Mouse (Mus musculus): ENCODE measurements around the gene Fam83d. TPM values are rescaled to one million over a fixed set of nuclear protein-coding genes. Genes with fewer than 3 reads are reported as not detected.
"Not testable (repeated sequence)": the region's sequence is repeated elsewhere in the genome, so short reads cannot be mapped to it uniquely, and the experiment has no call there.

Gene Fam83d
- polyA plus RNA-seq, 1 experiment: 2.2 TPM

- H3K27ac ChIP-seq (ENCODE audit: insufficient read depth, low read length): peak overlapping the region; percentile 39
- TF ChIP-seq POLR2A (IDR thresholded peaks at IDR 0.05; ENCODE audit: extremely low read depth, insufficient read depth, low read length) (no peak), CTCF (IDR thresholded peaks at IDR 0.05; ENCODE audit: extremely low read depth, insufficient read depth, low read length) (no peak)
- no peak overlapping the region for H3K4me3 ChIP-seq (ENCODE audit: insufficient read depth, low read length)
- peaks cover 21% of the 10 kb centered on the region for H3K4me1 ChIP-seq (ENCODE audit: control insufficient read depth, insufficient read depth, low read length)
Observed at GRCm38 (mm10) chr2:158730896-158731295, 37.0 kb upstream of the Fam83d start.

GRCm38 (mm10) chr2:158732521-158732920 lies 35.4 kb upstream of the Fam83d start:
- TF ChIP-seq CTCF (IDR thresholded peaks at IDR 0.05; ENCODE audit: extremely low read depth, insufficient read depth, low read length) (no peak), POLR2A (IDR thresholded peaks at IDR 0.05; ENCODE audit: extremely low read depth, insufficient read depth, low read length) (no peak)
- peak overlapping the region; percentile 62 for H3K27ac ChIP-seq (ENCODE audit: insufficient read depth, low read length)
- H3K4me3 ChIP-seq (ENCODE audit: insufficient read depth, low read length): no peak overlapping the region
- peaks cover 17% of the 10 kb centered on the region for H3K4me1 ChIP-seq (ENCODE audit: control insufficient read depth, insufficient read depth, low read length)

GRCm38 (mm10) chr2:158733136-158733535 lies 34.8 kb upstream of the Fam83d start:
- Histone ChIP-seq H3K4me1 (ENCODE audit: control insufficient read depth, insufficient read depth, low read length) (peaks cover 17% of the 10 kb centered on the region), H3K27ac (ENCODE audit: insufficient read depth, low read length) (peak overlapping the region; percentile 62), H3K4me3 (ENCODE audit: insufficient read depth, low read length) (no peak overlapping the region)
- TF ChIP-seq CTCF (IDR thresholded peaks at IDR 0.05; ENCODE audit: extremely low read depth, insufficient read depth, low read length): no peak
- no peak for TF ChIP-seq POLR2A (IDR thresholded peaks at IDR 0.05; ENCODE audit: extremely low read depth, insufficient read depth, low read length)

GRCm38 (mm10) chr2:158733914-158734313 lies 34.0 kb upstream of the Fam83d start:
- no peak for TF ChIP-seq CTCF (IDR thresholded peaks at IDR 0.05; ENCODE audit: extremely low read depth, insufficient read depth, low read length)
- no peak for TF ChIP-seq POLR2A (IDR thresholded peaks at IDR 0.05; ENCODE audit: extremely low read depth, insufficient read depth, low read length)
- H3K27ac ChIP-seq (ENCODE audit: insufficient read depth, low read length): peak overlapping the region; percentile 62
- no peak overlapping the region for H3K4me3 ChIP-seq (ENCODE audit: insufficient read depth, low read length)
- H3K4me1 ChIP-seq (ENCODE audit: control insufficient read depth, insufficient read depth, low read length): peaks cover 17% of the 10 kb centered on the region

- H3K27ac ChIP-seq (ENCODE audit: insufficient read depth, low read length): peak overlapping the region; percentile 62
- no peak for TF ChIP-seq CTCF (IDR thresholded peaks at IDR 0.05; ENCODE audit: extremely low read depth, insufficient read depth, low read length)
- TF ChIP-seq POLR2A (IDR thresholded peaks at IDR 0.05; ENCODE audit: extremely low read depth, insufficient read depth, low read length): no peak
- no peak overlapping the region for H3K4me3 ChIP-seq (ENCODE audit: insufficient read depth, low read length)
- H3K4me1 ChIP-seq (ENCODE audit: control insufficient read depth, insufficient read depth, low read length): peaks cover 17% of the 10 kb centered on the region
Observed at GRCm38 (mm10) chr2:158734500-158735152, 33.3 kb upstream of the Fam83d start.

- Histone ChIP-seq H3K27ac (ENCODE audit: insufficient read depth, low read length) (peak overlapping the region; percentile 40), H3K4me1 (ENCODE audit: control insufficient read depth, insufficient read depth, low read length) (peaks cover 17% of the 10 kb centered on the region), H3K4me3 (ENCODE audit: insufficient read depth, low read length) (no peak overlapping the region)
- TF ChIP-seq POLR2A (IDR thresholded peaks at IDR 0.05; ENCODE audit: extremely low read depth, insufficient read depth, low read length) (no peak), CTCF (IDR thresholded peaks at IDR 0.05; ENCODE audit: extremely low read depth, insufficient read depth, low read length) (no peak)
Observed at GRCm38 (mm10) chr2:158735340-158735739, 32.6 kb upstream of the Fam83d start.

GRCm38 (mm10) chr2:158736247-158736646 lies 31.6 kb upstream of the Fam83d start:
- not testable (repeated sequence) for H3K4me3 ChIP-seq (ENCODE audit: insufficient read depth, low read length); H3K27ac ChIP-seq (ENCODE audit: insufficient read depth, low read length)
- peaks cover 10% of the 10 kb centered on the region for H3K4me1 ChIP-seq (ENCODE audit: control insufficient read depth, insufficient read depth, low read length)

- TF ChIP-seq POLR2A (IDR thresholded peaks at IDR 0.05; ENCODE audit: extremely low read depth, insufficient read depth, low read length) (no peak), CTCF (IDR thresholded peaks at IDR 0.05; ENCODE audit: extremely low read depth, insufficient read depth, low read length) (no peak)
- peak overlapping the region; percentile 75 for H3K27ac ChIP-seq (ENCODE audit: insufficient read depth, low read length)
Observed at GRCm38 (mm10) chr2:158738591-158738990, 29.3 kb upstream of the Fam83d start.

GRCm38 (mm10) chr2:158739113-158739512 lies 28.8 kb upstream of the Fam83d start:
- TF ChIP-seq POLR2A (IDR thresholded peaks at IDR 0.05; ENCODE audit: extremely low read depth, insufficient read depth, low read length): no peak
- TF ChIP-seq CTCF (IDR thresholded peaks at IDR 0.05; ENCODE audit: extremely low read depth, insufficient read depth, low read length): no peak
- H3K4me1 ChIP-seq (ENCODE audit: control insufficient read depth, insufficient read depth, low read length): peaks cover 4% of the 10 kb centered on the region
- H3K4me3 ChIP-seq (ENCODE audit: insufficient read depth, low read length): no peak overlapping the region
- H3K27ac ChIP-seq (ENCODE audit: insufficient read depth, low read length): peak overlapping the region; percentile 75; the same call in 1 of the 2 replicates

More at GRCm38 (mm10) chr2:158738591-158738990, 29.3 kb upstream of the Fam83d start:
- Histone ChIP-seq H3K4me3 (ENCODE audit: insufficient read depth, low read length) (no peak overlapping the region), H3K4me1 (ENCODE audit: control insufficient read depth, insufficient read depth, low read length) (peaks cover 4% of the 10 kb centered on the region)

GRCm38 (mm10) chr2:158741011-158741501 lies 26.8 kb upstream of the Fam83d start:
- H3K27ac ChIP-seq (ENCODE audit: insufficient read depth, low read length): peak overlapping the region; percentile 47
- no peak for TF ChIP-seq POLR2A (IDR thresholded peaks at IDR 0.05; ENCODE audit: extremely low read depth, insufficient read depth, low read length)
- peaks cover 9% of the 10 kb centered on the region for H3K4me1 ChIP-seq (ENCODE audit: control insufficient read depth, insufficient read depth, low read length)
- H3K4me3 ChIP-seq (ENCODE audit: insufficient read depth, low read length): no peak overlapping the region

All from cortical plate, adult 2 months (tissue).